Mouse (Mus musculus) neural tube, embryonic 14.5 days (tissue): ENCODE results near the gene Tmem81. TPM values are rescaled to one million over a fixed set of nuclear protein-coding genes. Genes with fewer than 3 reads are reported as not detected.

Source experiments
- polyA plus RNA-seq: library from polyadenylated mRNA; unstranded; fragments of >200 nt; fragmentation: Nextera tagmentation; extraction: Ambion mirVana; gene quantifications from 2 replicates; pipeline ENCODE4 v1.2.1, GENCODE M21; 2014

Tmem81 gene
- polyA plus RNA-seq, 1 experiment from 2014 or later: 0.60 TPM

Other genes with a start within 250 kb of the Tmem81 start
- 6.6 and 8.4 TPM in 2 replicates for gene Klhdc8a, start 207.6 kb upstream of the Tmem81 start, polyA plus RNA-seq
- gene Nuak2, start 190.1 kb upstream of the Tmem81 start, polyA plus RNA-seq: 7.8 and 8.4 TPM in 2 replicates
- 20.7 and 29.9 TPM in 2 replicates for gene Tmcc2, start 114.9 kb upstream of the Tmem81 start, polyA plus RNA-seq
- 9.5 and 12.7 TPM in 2 replicates for gene Dstyk, start 88.7 kb upstream of the Tmem81 start, polyA plus RNA-seq
- 41.9 and 52.7 TPM in 2 replicates for gene Rbbp5, start 28.9 kb upstream of the Tmem81 start, polyA plus RNA-seq
- gene Cntn2, start 37.0 kb downstream of the Tmem81 start, polyA plus RNA-seq: 18.5 and 43.6 TPM in 2 replicates
- gene Nfasc, start 235.6 kb downstream of the Tmem81 start, polyA plus RNA-seq: 40.1 and 44.8 TPM in 2 replicates